Mouse (Mus musculus) frontal cortex, postnatal 14 days (tissue): ENCODE results near the gene Acvr2b.

Source experiments
- DNase-seq, 2 experiments: peaks; one replicate each; pipeline ENCODE4 v3.0.0; 2022; ENCODE audit warnings: low spot score in 2 of 2

Acvr2b gene

GRCm38 (mm10) chr9:119473608-119474164 is 71.8 kb downstream of the Acvr2b start:
- no peak for DNase-seq

GRCm38 (mm10) chr9:119474717-119475611 is 73.0 kb downstream of the Acvr2b start:
- DNase-seq, result no peak

GRCm38 (mm10) chr9:119477754-119478153 is 75.8 kb downstream of the Acvr2b start:
- no peak for DNase-seq

GRCm38 (mm10) chr9:119478345-119478744 is 76.4 kb downstream of the Acvr2b start:
- no peak for DNase-seq

- no peak for DNase-seq
These were observed 77.4 kb downstream of the Acvr2b start for GRCm38 (mm10) chr9:119479297-119479696.

GRCm38 (mm10) chr9:119481612-119482011 is 79.7 kb downstream of the Acvr2b start:
- no peak for DNase-seq

- DNase-seq, result no peak
These were observed 81.8 kb downstream of the Acvr2b start for GRCm38 (mm10) chr9:119483554-119484353.

GRCm38 (mm10) chr9:119484420-119484819 is 82.5 kb downstream of the Acvr2b start:
- DNase-seq, result no peak
